Mouse (Mus musculus): ENCODE results near the gene Scnn1a. TPM values are rescaled to one million over a fixed set of nuclear protein-coding genes. Genes with fewer than 3 reads are reported as not detected.
"Not testable (repeated sequence)": the region's sequence is repeated elsewhere in the genome, so short reads cannot be mapped to it uniquely, and the experiment has no call there.

Gene Scnn1a
- polyA plus RNA-seq (2016; fragmentation: Nextera tagmentation; extraction: Ambion mirVana), result 0.20 and 0.30 TPM in 2 replicates

- H3K4me1 ChIP-seq, result peaks cover 13% of the 10 kb centered on the region
- no peak within 1 kb of the TSS for H3K27ac ChIP-seq
- no peaks in the 10 kb centered on the region for H3K36me3 ChIP-seq (replicated peaks)
- peaks cover 78% of the 10 kb centered on the region for H3K27me3 ChIP-seq (ENCODE audit: poor library complexity, severe bottlenecking)
- no peak for DNase-seq (ENCODE audit: extremely low spot score, low spot score)
- 89% methylated on average over 1 of the region's 1 CpGs for WGBS
- H3K9me3 ChIP-seq, result no peaks in the 10 kb centered on the region
- H3K4me3 ChIP-seq, result no peak within 1 kb of the TSS; the same call in 1 of the 2 replicates
Measured at GRCm38 (mm10) chr6:125320323-125320722, at the start of gene Scnn1a. Scnn1a (plus strand) TSS chr6:125320659.

GRCm38 (mm10) chr6:125271455-125272227, 48.8 kb upstream of the Scnn1a start:
- peak overlapping the region; percentile 36 for H3K4me3 ChIP-seq

GRCm38 (mm10) chr6:125272228-125272785, 48.2 kb upstream of the Scnn1a start:
- Histone ChIP-seq H3K27ac (no peak overlapping the region), H3K4me1 (peaks cover 9% of the 10 kb centered on the region), H3K36me3 (replicated peaks) (no peaks in the 10 kb centered on the region), H3K27me3 (ENCODE audit: poor library complexity, severe bottlenecking) (peaks cover 25% of the 10 kb centered on the region), H3K9me3 (no peaks in the 10 kb centered on the region), H3K4me3 (no peak overlapping the region)
- WGBS, result 86% methylated on average over 10 of the region's 10 CpGs
- no peak for DNase-seq (ENCODE audit: extremely low spot score, low spot score)

More at GRCm38 (mm10) chr6:125271455-125272227, 48.8 kb upstream of the Scnn1a start:
- WGBS, result 22% methylated on average over 17 of the region's 17 CpGs
- peak overlapping the region; percentile 76 for H3K27ac ChIP-seq
- no peaks in the 10 kb centered on the region for H3K36me3 ChIP-seq (replicated peaks)
- H3K27me3 ChIP-seq (ENCODE audit: poor library complexity, severe bottlenecking), result peaks cover 25% of the 10 kb centered on the region
- no peaks in the 10 kb centered on the region for H3K9me3 ChIP-seq
- DNase-seq (ENCODE audit: extremely low spot score, low spot score), result peak; percentile 86
- peaks cover 9% of the 10 kb centered on the region for H3K4me1 ChIP-seq

- Histone ChIP-seq H3K9me3 (no peaks in the 10 kb centered on the region), H3K27me3 (ENCODE audit: poor library complexity, severe bottlenecking) (peaks cover 25% of the 10 kb centered on the region), H3K4me3 (no peak overlapping the region), H3K36me3 (replicated peaks) (no peaks in the 10 kb centered on the region), H3K27ac (no peak overlapping the region), H3K4me1 (peaks cover 9% of the 10 kb centered on the region)
- WGBS, result 62% methylated on average over 15 of the region's 15 CpGs
- peak; percentile 22 for DNase-seq (ENCODE audit: extremely low spot score, low spot score)
Measured at GRCm38 (mm10) chr6:125274841-125275563, 45.5 kb upstream of the Scnn1a start.

- Histone ChIP-seq H3K27me3 (ENCODE audit: poor library complexity, severe bottlenecking) (no peaks in the 10 kb centered on the region), H3K36me3 (replicated peaks) (no peaks in the 10 kb centered on the region), H3K4me3 (no peak overlapping the region), H3K27ac (no peak overlapping the region), H3K4me1 (no peaks in the 10 kb centered on the region), H3K9me3 (no peaks in the 10 kb centered on the region; the same call in 1 of the 2 replicates)
- WGBS, result 70% methylated on average over 8 of the region's 8 CpGs
- no peak for DNase-seq (ENCODE audit: extremely low spot score, low spot score)
Measured at GRCm38 (mm10) chr6:125279729-125280128, 40.7 kb upstream of the Scnn1a start.

- not testable (repeated sequence) for H3K4me3 ChIP-seq; H3K27ac ChIP-seq; H3K4me1 ChIP-seq; H3K27me3 ChIP-seq (ENCODE audit: poor library complexity, severe bottlenecking); DNase-seq (ENCODE audit: extremely low spot score, low spot score); H3K9me3 ChIP-seq; H3K36me3 ChIP-seq (replicated peaks)
- WGBS, result 93% methylated on average over 13 of the region's 13 CpGs
Measured at GRCm38 (mm10) chr6:125282721-125283120, 37.7 kb upstream of the Scnn1a start.

- Histone ChIP-seq H3K36me3 (replicated peaks) (no peaks in the 10 kb centered on the region), H3K4me1 (no peaks in the 10 kb centered on the region), H3K27ac (no peak overlapping the region), H3K4me3 (no peak overlapping the region), H3K9me3 (peaks cover 6% of the 10 kb centered on the region; the same call in 1 of the 2 replicates), H3K27me3 (ENCODE audit: poor library complexity, severe bottlenecking) (no peaks in the 10 kb centered on the region)
- no peak for DNase-seq (ENCODE audit: extremely low spot score, low spot score)
- WGBS, result 69% methylated on average over 8 of the region's 8 CpGs
Measured at GRCm38 (mm10) chr6:125284250-125284649, 36.2 kb upstream of the Scnn1a start.

- Histone ChIP-seq H3K27me3 (ENCODE audit: poor library complexity, severe bottlenecking) (no peaks in the 10 kb centered on the region), H3K4me3 (no peak overlapping the region), H3K36me3 (replicated peaks) (no peaks in the 10 kb centered on the region), H3K4me1 (no peaks in the 10 kb centered on the region), H3K9me3 (peaks cover 6% of the 10 kb centered on the region; the same call in 1 of the 2 replicates), H3K27ac (no peak overlapping the region)
- WGBS, result 92% methylated on average over 7 of the region's 7 CpGs
- no peak for DNase-seq (ENCODE audit: extremely low spot score, low spot score)
Measured at GRCm38 (mm10) chr6:125284751-125285150, 35.7 kb upstream of the Scnn1a start.

- DNase-seq (ENCODE audit: extremely low spot score, low spot score), result no peak
- 94% methylated on average over 22 of the region's 22 CpGs for WGBS
- H3K9me3 ChIP-seq, result 0 out of 2 replicates have a peak, but pooled peaks cover 6% of the 10 kb centered on the region
Measured at GRCm38 (mm10) chr6:125285890-125286289, 34.6 kb upstream of the Scnn1a start, which contains the start of gene Tuba3a. Tuba3a (minus strand) TSS chr6:125286042.

GRCm38 (mm10) chr6:125286944-125287343, 33.5 kb upstream of the Scnn1a start:
- WGBS, result 91% methylated on average over 4 of the region's 4 CpGs
- Histone ChIP-seq H3K27me3 (ENCODE audit: poor library complexity, severe bottlenecking) (no peaks in the 10 kb centered on the region), H3K9me3 (0 out of 2 replicates have a peak, but pooled peaks cover 6% of the 10 kb centered on the region), H3K4me1 (no peaks in the 10 kb centered on the region), H3K27ac (no peak overlapping the region), H3K4me3 (no peak overlapping the region), H3K36me3 (replicated peaks) (no peaks in the 10 kb centered on the region)
- no peak for DNase-seq (ENCODE audit: extremely low spot score, low spot score)

More at GRCm38 (mm10) chr6:125285890-125286289, 34.6 kb upstream of the Scnn1a start, which contains the start of gene Tuba3a:
- Histone ChIP-seq H3K27me3 (ENCODE audit: poor library complexity, severe bottlenecking) (no peaks in the 10 kb centered on the region), H3K36me3 (replicated peaks) (no peaks in the 10 kb centered on the region), H3K4me3 (no peak within 1 kb of the TSS), H3K27ac (no peak within 1 kb of the TSS), H3K4me1 (no peaks in the 10 kb centered on the region)

- Histone ChIP-seq H3K4me3 (no peak overlapping the region), H3K27me3 (ENCODE audit: poor library complexity, severe bottlenecking) (no peaks in the 10 kb centered on the region), H3K9me3 (0 out of 2 replicates have a peak, but pooled peaks cover 6% of the 10 kb centered on the region), H3K36me3 (replicated peaks) (no peaks in the 10 kb centered on the region), H3K4me1 (no peaks in the 10 kb centered on the region), H3K27ac (no peak overlapping the region)
- DNase-seq (ENCODE audit: extremely low spot score, low spot score), result no peak
- WGBS, result 79% methylated on average over 5 of the region's 5 CpGs
Measured at GRCm38 (mm10) chr6:125288730-125289129, 31.7 kb upstream of the Scnn1a start.

- Histone ChIP-seq H3K27ac (no peak overlapping the region), H3K9me3 (no peaks in the 10 kb centered on the region), H3K4me1 (no peaks in the 10 kb centered on the region), H3K36me3 (replicated peaks) (no peaks in the 10 kb centered on the region), H3K4me3 (no peak overlapping the region), H3K27me3 (ENCODE audit: poor library complexity, severe bottlenecking) (no peaks in the 10 kb centered on the region)
- DNase-seq (ENCODE audit: extremely low spot score, low spot score), result no peak
- WGBS, result 88% methylated on average over 4 of the region's 4 CpGs
Measured at GRCm38 (mm10) chr6:125291329-125291728, 29.1 kb upstream of the Scnn1a start.
